Mouse (Mus musculus): ENCODE results near the gene Ankrd24.
A peak's percentile ranks its signal among the peaks of the same experiment; 100 is the strongest.
"Not testable (repeated sequence)": the region's sequence is repeated elsewhere in the genome, so short reads cannot be mapped to it uniquely, and the experiment has no call there.

Gene Ankrd24

GRCm38 (mm10) chr10:81605666-81605973, 22.7 kb upstream of the Ankrd24 start:
- DNase-seq (ENCODE audit: low read depth, low spot score) = no peak

DNA sequence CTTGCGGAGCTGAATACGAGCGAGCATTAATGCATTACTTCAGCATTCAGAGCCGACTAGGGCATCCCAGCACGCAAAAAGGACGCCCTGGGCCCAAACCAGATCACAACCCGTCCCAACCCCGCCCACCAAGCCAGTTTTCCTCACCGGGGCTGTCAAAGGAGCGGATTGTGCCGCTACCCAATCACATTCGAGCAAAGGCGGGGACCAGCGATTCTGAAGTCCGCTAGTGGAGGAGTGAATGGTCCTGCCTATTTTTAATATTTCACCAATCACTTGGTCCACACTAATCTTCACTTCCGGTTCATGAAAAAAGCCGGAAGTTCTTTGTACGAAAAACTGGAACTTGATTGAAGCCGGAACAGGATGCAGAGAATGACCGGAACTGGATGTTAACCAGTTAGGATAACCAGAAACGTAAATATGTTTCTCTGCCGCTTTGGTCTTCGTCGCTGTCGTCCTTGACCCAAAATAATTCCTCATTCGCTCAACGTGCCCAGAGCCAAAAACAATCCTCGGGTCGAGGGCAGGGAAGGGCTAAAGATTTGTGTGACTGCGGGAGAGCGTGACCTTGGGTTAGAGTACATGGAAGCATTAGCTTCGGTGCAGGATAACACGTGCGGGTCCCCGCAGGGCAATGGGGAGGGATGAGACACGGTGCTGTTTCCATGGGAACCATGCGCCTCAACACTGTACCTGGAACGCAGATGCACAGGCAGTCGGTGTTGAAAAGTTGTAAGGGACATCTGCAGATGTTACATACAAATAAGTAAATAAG, 22.2 kb upstream of the Ankrd24 start, which contains the start of gene BC025920:
Gene BC025920 (plus strand): TSS at position 297 of the 778 bp plus-strand sequence.
- peak; percentile 96 for DNase-seq (ENCODE audit: low read depth, low spot score)

- DNase-seq (ENCODE audit: low read depth, low spot score) = no peak
Observed at GRCm38 (mm10) chr10:81608308-81608707, 20.0 kb upstream of the Ankrd24 start.

GRCm38 (mm10) chr10:81612779-81613178, 15.6 kb upstream of the Ankrd24 start:
- DNase-seq (ENCODE audit: low read depth, low spot score) = no peak

DNA sequence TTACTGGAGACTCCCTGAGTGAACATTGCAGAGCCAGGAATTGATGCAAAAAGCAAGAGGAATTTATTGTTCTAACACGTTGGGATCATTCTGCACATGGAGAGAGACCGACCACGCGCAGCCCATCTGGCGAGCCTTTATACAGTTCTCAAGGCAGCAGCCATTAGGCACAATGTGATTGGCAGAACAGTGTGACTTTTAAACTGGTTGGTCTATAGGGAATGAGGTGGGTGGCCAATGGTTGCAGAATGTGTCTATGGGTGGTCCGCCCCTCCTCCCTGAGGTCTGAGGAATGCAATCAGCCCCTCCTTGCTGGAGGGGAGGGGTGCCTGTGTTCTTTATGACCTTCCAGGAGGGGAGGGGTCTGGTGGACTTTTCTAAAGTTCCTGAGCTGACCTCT, 12.9 kb upstream of the Ankrd24 start:
- DNase-seq (ENCODE audit: low read depth, low spot score) = no peak

- DNase-seq (ENCODE audit: low read depth, low spot score) = no peak
Observed at GRCm38 (mm10) chr10:81619976-81620375, 8.4 kb upstream of the Ankrd24 start.

DNA sequence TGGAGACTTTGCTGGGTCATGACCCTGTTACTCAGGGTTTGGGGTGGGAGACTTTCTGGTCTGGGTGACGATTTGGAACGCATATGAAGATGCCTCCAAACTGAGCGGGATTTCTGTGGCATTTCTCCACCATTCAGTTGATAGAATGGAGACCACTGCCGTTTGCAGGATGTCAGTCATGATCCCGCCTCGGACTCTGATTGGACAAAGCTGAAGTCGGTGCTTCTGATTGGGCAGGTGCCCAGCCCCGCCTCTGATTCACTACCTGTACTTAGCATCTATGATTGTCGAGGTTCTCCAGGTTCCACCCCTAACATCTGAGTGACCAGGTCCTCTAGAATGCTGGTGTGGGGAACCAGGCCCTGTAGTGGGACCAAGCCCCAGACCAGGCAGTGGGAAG, 7.6 kb upstream of the Ankrd24 start:
- DNase-seq (ENCODE audit: low read depth, low spot score) = no peak

- no peak for DNase-seq (ENCODE audit: low read depth, low spot score)
Observed at GRCm38 (mm10) chr10:81623441-81623840, 4.9 kb upstream of the Ankrd24 start.

DNA sequence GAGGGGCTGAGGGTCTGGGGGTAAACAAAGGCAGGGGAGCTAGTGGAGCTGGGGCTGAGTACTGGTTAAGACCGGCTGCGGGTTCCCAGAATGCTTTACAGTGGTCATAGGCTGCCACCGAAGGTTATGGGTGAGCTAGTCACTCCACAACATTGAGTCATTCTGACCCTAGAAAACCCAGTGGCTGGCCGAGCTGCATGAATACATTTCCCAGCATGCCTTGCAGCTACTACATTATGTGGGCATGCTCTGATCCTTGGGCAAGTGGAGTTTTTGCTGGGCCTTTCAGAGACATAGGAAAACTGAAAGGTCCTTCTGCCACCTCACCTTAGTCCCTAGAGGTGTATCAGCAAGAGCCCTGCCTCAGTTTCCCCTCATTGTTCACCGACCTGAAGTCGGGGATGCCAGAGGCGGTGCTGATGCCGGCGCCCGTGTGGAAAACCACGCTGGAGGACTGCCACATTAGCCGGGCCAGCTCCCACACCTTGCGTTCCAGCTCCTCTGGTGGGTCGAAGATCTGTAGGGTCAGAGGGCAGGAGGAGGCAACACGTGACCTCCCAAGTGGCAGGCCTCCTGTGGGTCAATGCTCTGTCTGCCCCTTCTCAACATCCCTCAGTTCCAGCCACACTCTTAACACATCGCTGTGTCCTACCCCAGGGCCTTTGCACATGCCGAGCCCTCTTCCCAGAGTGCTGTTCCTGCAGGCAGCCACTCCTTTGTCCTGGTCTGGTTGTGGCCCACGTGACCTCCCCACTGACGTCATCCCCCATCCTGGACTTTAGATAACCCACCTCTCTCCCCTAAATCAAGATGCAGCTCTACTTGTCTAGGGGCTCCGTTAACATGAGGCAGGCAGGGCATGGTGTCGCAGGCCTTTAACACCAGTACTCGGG, 2.0 kb upstream of the Ankrd24 start:
- no peak for DNase-seq (ENCODE audit: low read depth, low spot score)

GRCm38 (mm10) chr10:81626994-81627835, 1.1 kb upstream of the Ankrd24 start, which contains the start of gene Sirt6:
TSS of gene Sirt6 (minus strand) at chr10:81627797.
- DNase-seq (ENCODE audit: low read depth, low spot score) = peak; percentile 96

GRCm38 (mm10) chr10:81627836-81628220, 512 bp upstream of the Ankrd24 start:
- DNase-seq (ENCODE audit: low read depth, low spot score) = no peak

DNA sequence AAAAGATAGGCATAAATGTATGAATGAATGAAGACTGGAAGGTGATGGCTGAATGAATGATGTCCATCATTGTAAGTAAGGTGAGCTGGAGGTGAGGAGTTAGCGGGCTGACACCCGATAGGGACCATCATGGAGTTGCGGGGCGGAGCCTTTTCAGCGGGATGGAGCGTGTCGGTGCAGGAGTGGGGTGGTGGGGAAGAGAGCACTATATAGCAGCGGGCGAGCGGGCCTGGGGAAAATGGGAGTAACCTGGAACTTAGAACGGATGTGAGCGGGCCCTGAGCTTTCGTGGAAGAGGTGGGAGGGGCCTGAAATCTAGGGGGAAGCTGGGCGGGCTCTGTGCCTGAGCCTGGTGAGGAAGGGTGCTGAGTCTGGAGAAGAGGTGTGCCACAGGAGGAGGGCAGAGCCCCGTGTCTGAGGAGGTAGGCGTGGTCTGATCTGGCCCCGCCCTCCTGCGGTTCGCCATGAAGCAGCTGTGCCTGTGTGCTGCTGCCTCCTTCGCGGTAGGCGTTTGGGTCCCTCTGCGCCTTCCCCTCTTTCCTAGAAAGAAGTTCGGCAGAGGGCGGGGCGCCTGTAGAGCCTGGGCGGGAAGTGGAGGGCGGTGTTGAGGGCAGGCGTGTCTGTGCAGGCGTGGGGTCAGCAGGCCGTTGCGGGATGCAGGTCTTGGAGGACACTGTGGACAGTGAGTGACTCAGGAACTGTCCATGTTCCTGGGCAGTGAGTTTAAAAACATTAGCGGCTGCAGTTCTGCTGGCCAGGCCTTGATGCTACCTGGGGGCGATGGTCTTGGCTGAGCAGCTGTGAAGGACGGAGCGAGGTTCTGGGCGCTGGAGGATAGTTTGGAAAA, 5.1 kb downstream of the Ankrd24 start:
- DNase-seq (ENCODE audit: low read depth, low spot score) = peak; percentile 89

- no peak for DNase-seq (ENCODE audit: low read depth, low spot score)
Observed at GRCm38 (mm10) chr10:81636338-81636737, 8.0 kb downstream of the Ankrd24 start.

GRCm38 (mm10) chr10:81638101-81638500, 9.8 kb downstream of the Ankrd24 start:
- DNase-seq (ENCODE audit: low read depth, low spot score) = no peak

- not testable (repeated sequence) for DNase-seq (ENCODE audit: low read depth, low spot score)
Observed at GRCm38 (mm10) chr10:81640825-81641224, 12.5 kb downstream of the Ankrd24 start.

DNA sequence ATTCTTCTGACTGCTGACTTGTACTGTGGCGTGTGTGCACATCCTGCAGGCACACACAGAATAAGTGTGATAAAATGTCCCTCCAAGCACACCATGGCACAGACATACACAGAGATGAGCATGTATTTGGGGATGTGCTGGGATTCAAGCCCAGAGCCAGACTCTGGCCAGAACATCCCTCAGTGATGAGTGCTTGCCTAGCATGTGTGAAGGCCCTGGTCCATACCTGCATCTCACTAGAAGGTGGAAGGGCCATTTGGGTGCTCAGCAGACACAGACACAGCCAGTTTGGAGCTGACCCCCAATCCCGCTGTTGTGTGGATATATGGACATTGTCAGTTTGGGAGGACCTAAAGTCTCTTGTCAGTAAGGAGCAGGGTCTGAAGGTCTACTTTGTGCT, 13.2 kb downstream of the Ankrd24 start:
- no peak for DNase-seq (ENCODE audit: low read depth, low spot score)

DNA sequence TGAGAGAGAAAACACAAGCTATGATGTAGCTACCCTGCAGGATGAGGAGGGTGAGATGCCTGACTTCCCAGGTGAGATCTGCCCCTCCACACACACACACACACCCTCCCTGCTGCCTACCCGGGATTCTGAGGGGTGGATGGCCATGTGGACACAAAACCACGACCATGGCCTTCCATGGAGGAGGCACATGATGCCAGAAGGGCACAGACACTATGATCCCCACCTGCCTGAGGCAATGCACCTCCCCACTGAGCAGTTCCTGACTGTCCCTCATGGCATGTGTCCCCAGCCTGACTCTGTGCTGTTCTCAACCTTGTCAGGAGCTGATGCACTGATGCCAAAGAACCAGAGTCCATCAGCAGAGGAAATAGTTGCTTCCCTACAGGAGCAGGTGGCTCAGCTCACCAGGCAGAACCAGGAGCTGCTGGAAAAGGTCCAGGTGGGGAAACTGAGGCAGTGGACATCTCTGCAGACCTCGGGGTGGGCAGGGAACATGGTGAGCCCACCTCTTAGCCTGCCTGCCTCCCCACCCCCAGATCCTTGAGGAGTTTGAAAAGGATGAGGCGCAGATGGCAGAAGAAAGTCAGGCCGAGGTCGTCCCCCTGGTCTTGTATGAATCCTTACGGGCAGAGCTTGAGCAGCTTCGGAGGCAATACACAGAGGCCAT, 13.8 kb downstream of the Ankrd24 start:
- DNase-seq (ENCODE audit: low read depth, low spot score) = no peak

DNA sequence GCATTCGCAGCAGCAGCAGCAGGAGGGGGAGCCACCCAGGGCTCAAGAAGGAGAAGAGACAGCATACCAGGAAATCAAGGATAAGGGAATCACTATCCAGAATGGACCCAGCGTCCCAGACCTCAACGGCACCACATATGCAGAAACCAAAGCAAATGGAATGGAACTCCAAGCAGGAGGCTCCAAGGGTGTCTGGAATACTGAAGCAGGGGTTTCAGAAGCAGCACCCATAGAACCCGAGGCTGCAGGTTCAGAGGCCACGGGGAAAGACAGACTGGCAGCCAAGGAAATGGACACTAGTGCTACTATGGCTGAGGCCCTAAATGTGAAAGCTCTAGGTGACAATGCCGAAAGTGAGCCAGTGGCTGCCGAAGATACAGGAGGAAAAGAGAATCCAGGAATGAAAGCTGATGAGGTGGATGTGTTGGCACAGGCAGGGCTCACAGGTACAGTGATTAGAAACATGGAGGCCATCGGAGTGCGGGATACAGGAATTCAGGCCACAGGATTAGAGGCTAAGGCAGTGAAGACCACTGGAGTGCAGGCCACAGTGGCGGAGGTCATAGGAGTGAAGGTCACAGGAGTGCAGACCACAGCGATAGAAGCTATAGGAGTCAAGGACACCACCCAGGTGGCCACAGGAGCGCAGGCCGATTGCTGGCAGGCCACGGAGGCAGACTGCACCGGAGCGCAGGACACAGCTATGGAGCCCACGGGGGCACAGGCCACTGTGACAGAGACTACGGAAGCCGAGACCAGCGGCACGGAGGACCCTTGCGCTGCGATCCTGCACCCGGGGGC, 14.5 kb downstream of the Ankrd24 start:
- DNase-seq (ENCODE audit: low read depth, low spot score) = no peak

- DNase-seq (ENCODE audit: low read depth, low spot score) = peak; percentile 97
Observed at GRCm38 (mm10) chr10:81643449-81644055, 15.2 kb downstream of the Ankrd24 start.
